ENCODE assay signal across 9 mouse cellular contexts in genomic region chr12:103322801-103323200, GRCm38 (mm10). TPM values are rescaled to one million over a fixed set of nuclear protein-coding genes. Genes with fewer than 3 reads are reported as not detected.
A peak's percentile ranks its signal among the peaks of the same experiment; 100 is the strongest.
DNase-seq lines count a peak whose midpoint lies in the region; ATAC-seq and TF ChIP-seq lines count a peak whose summit lies in the region.
"Had no signal": no experiment of that assay in that cellular context is flagged by ENCODE, and none has a peak within 500 bp of the region (broad histone marks: within the 10 kb centered on the region; RNA-seq: fewer than 3 reads in every experiment).

No protein-coding gene starts in this region.

- H3K9me3 ChIP-seq in kidney, embryonic 15.5 days (replicated peaks) = no peaks in the 10 kb centered on the region
- H3K9me3 ChIP-seq in stomach, postnatal 0 days (ENCODE audit: control insufficient read depth, low read length) = no peaks in the 10 kb centered on the region

- no peak overlapping the region for H3K4me3 ChIP-seq in kidney, embryonic 15.5 days (replicated peaks)
- H3K4me3 ChIP-seq in stomach, postnatal 0 days (ENCODE audit: low read depth, low read length) = no peak overlapping the region

- no peak overlapping the region for H3K4me2 ChIP-seq in kidney, embryonic 15.5 days
- H3K4me2 ChIP-seq in stomach, postnatal 0 days (replicated peaks; ENCODE audit: low read depth) = no peak overlapping the region

- H3K9ac ChIP-seq in kidney, embryonic 15.5 days = no peak overlapping the region
- H3K9ac ChIP-seq in stomach, postnatal 0 days (ENCODE audit: low read length) = no peak overlapping the region

- H3K36me3 ChIP-seq in kidney, embryonic 15.5 days = no peaks in the 10 kb centered on the region
- H3K36me3 ChIP-seq in stomach, postnatal 0 days (ENCODE audit: control insufficient read depth, insufficient read depth, low read length) = no peaks in the 10 kb centered on the region

- H3K27ac ChIP-seq in kidney, embryonic 15.5 days = no peak overlapping the region
- no peak overlapping the region for H3K27ac ChIP-seq in stomach, postnatal 0 days (replicated peaks)

- 19% methylated on average over 3 of the region's 3 CpGs for WGBS in kidney, embryonic 15.5 days
- 39% methylated on average over 3 of the region's 3 CpGs for WGBS in stomach, postnatal 0 days

- no peak for TF ChIP-seq EP300 in stomach, postnatal 0 days (optimal IDR thresholded peaks at IDR 0.05)

- H3K27me3 ChIP-seq in kidney, embryonic 15.5 days = peaks cover 45% of the 10 kb centered on the region
- 0 out of 2 replicates have a peak, but pooled peaks cover 2% of the 10 kb centered on the region for H3K27me3 ChIP-seq in stomach, postnatal 0 days (ENCODE audit: control insufficient read depth, insufficient read depth, low read length)

- peak; percentile 76 for TF ChIP-seq CTCF in stomach, postnatal 0 days (IDR thresholded peaks at IDR 0.05; ENCODE audit: low read depth)

- no peak for ATAC-seq in kidney, embryonic 15.5 days (replicated peaks; ENCODE audit: low FRiP score)
- ATAC-seq in stomach, postnatal 0 days (ENCODE audit: low FRiP score, low TSS enrichment) = no peak

- DNase-seq in adrenal gland, adult (ENCODE audit: inconsistent age in 2 of 2, low spot score in 1 of 2) = peak; percentile 46 to 84
- DNase-seq in adrenal gland, postnatal 4 days (ENCODE audit: low spot score in 2 of 2) = no peak
- DNase-seq in kidney, postnatal 14 days = peak; percentile 27
- DNase-seq in CD4-positive, CD25-positive, alpha-beta regulatory T cell, adult 2 months (ENCODE audit: low read depth, low spot score) = peak; percentile 58
- peak; percentile 66 for DNase-seq in embryo, embryonic 10.5 days (ENCODE audit: low spot score)
- DNase-seq in stomach, postnatal 0 days (ENCODE audit: low spot score) = peak; percentile 42
- DNase-seq in urinary bladder, adult 18-20 months (ENCODE audit: low spot score in 2 of 2) = no peak

- peaks cover 8% of the 10 kb centered on the region for H3K4me1 ChIP-seq in kidney, embryonic 15.5 days
- H3K4me1 ChIP-seq in stomach, postnatal 0 days (replicated peaks; ENCODE audit: control insufficient read depth, insufficient read depth) = no peaks in the 10 kb centered on the region

RNA-seq across cellular contexts. Expression of gene Fam181a, which starts 12.0 kb away (rescaled TPM):
- not detected for total RNA-seq in adrenal gland, postnatal 4 days (2021)
- polyA plus RNA-seq in kidney, embryonic 15.5 days (2015; fragmentation: Nextera tagmentation; extraction: Ambion mirVana) = not detected in 2 replicates
- polyA plus RNA-seq in stomach, postnatal 0 days (2015; fragmentation: Nextera tagmentation; extraction: Ambion mirVana) = not detected in 2 replicates
- polyA plus RNA-seq: embryonic facial prominence, embryonic 14.5 days had no signal

RNA-seq across cellular contexts. Expression of gene Asb2, which starts 33.0 kb away (rescaled TPM):
- 1 to 10 TPM; 2.5 to 5.2 TPM for total RNA-seq in adrenal gland, postnatal 4 days (2021)
- polyA plus RNA-seq in kidney, embryonic 15.5 days (2015; fragmentation: Nextera tagmentation; extraction: Ambion mirVana) = 3.2 and 5.2 TPM in 2 replicates
- 17.4 and 20.2 TPM in 2 replicates for polyA plus RNA-seq in stomach, postnatal 0 days (2015; fragmentation: Nextera tagmentation; extraction: Ambion mirVana)

Comparison
In these comparisons a context has a peak if more than half of its experiments do, and no peak if none do; other contexts are left out.
1. DNase-seq: peak in adrenal gland, adult (2 of 2), kidney, postnatal 14 days (single experiment), CD4-positive, CD25-positive, alpha-beta regulatory T cell, adult 2 months (single experiment), embryo, embryonic 10.5 days (single experiment) and stomach, postnatal 0 days (single experiment); none in adrenal gland, postnatal 4 days (0 of 2) and urinary bladder, adult 18-20 months (0 of 2).